Mouse (Mus musculus) bone marrow, adult 2 months (tissue): ENCODE data around the gene Gm49378. TPM values are rescaled to one million over a fixed set of nuclear protein-coding genes. Genes with fewer than 3 reads are reported as not detected.

Experiments used
- H3K27ac ChIP-seq: fragments of 200-500 bp; 2 replicates; pipeline ENCODE4 v1.5.1; 2012; ENCODE audit warnings: low read depth, mild to moderate bottlenecking, control low read depth, inconsistent platforms, low read length; ENCODE audit not compliant: control insufficient read depth, poor library complexity, insufficient read depth
- H3K4me1 ChIP-seq: fragments of 200-500 bp; 2 replicates; pipeline ENCODE4 v1.6.1; 2011; ENCODE audit warnings: low read length; ENCODE audit not compliant: control insufficient read depth, insufficient read depth
- H3K4me3 ChIP-seq: fragments of 200-500 bp; replicated peaks from 2 replicates; pipeline ENCODE3; 2011; ENCODE audit warnings: mild to moderate bottlenecking, low read depth, low read length, control low read depth; ENCODE audit not compliant: control insufficient read depth
- CTCF ChIP-seq: fragments of 200-500 bp; IDR thresholded peaks from 2 replicates; pipeline ENCODE4 v1.5.1; 2011; ENCODE audit warnings: low read length, control low read depth; ENCODE audit not compliant: control insufficient read depth, insufficient read depth
- POLR2A ChIP-seq: fragments of 200-500 bp; IDR thresholded peaks from 2 replicates; pipeline ENCODE4 v1.6.1; 2011; ENCODE audit warnings: low read depth, mild to moderate bottlenecking, control low read depth, low read length, borderline replicate concordance; ENCODE audit not compliant: control insufficient read depth
- WGBS: fragments of 180-500 bp; shearing (Covaris S2); methylation state at CpG from one replicate; pipeline ENCODE4 v1.1.7; 2018; 5-methylcytosine and 5-hydroxymethylcytosine counted together
- polyA plus RNA-seq: library from polyadenylated mRNA; stranded (reverse); fragments of >200 nt; gene quantifications from 2 replicates; pipeline ENCODE4 v1.2.4, GENCODE M21; 2011; ENCODE audit warnings: low replicate concordance; ENCODE audit not compliant: missing spikeins, insufficient read depth, insufficient read length

The Gm49378 gene
- polyA plus RNA-seq, 1 experiment, result 5.8 TPM

DNA sequence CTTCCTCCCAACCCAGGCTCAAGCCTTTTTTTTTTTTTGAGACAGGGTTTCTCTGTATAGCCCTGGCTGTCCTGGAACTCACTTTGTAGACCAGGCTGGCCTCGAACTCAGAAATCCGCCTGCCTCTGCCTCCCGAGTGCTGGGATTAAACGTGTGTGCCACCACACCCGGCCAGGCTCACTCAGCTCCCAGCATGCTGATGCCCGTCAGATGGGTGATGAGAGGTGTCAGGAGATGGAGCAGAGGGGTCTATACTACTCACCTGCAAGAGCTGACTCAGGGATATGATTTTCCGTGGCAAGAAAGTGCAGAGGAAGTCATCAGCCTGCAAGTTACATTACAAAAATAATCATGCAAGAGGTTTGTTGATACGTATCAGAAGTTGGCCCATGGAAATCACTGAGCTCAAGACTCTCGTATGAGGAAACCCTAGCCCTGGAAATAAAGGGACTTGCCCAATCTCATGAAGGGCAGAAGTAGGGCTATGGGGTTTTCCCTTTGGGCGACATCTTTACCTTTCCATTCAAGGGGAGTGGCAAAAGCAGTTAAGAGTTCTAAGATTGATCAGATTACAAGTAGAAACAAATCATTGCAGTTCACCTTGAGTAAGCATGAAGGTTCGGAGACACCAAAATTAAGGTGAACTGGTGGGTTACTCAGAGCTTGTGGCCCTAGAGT, 47.8 kb downstream of the Gm49378 start:
- Histone ChIP-seq H3K4me1 (no peaks in the 10 kb centered on the region; the same call in 1 of the 2 replicates), H3K4me3 (no peak overlapping the region), H3K27ac (no peak overlapping the region; the same call in 1 of the 2 replicates)
- TF ChIP-seq POLR2A, result no peak
- TF ChIP-seq CTCF, result no peak
- 56% methylated on average over 11 of the region's 11 CpGs for WGBS

- H3K27ac ChIP-seq, result no peak overlapping the region
- no peak for TF ChIP-seq CTCF
- no peak for TF ChIP-seq POLR2A
- H3K4me1 ChIP-seq, result no peaks in the 10 kb centered on the region; the same call in 1 of the 2 replicates
- no peak overlapping the region for H3K4me3 ChIP-seq
- WGBS, result 93% methylated on average over 5 of the region's 5 CpGs
Observed at GRCm38 (mm10) chr14:55589271-55589670, 48.4 kb downstream of the Gm49378 start.

- Histone ChIP-seq H3K4me1 (no peaks in the 10 kb centered on the region; the same call in 1 of the 2 replicates), H3K4me3 (no peak overlapping the region), H3K27ac (peak overlapping the region; percentile 49; the same call in 1 of the 2 replicates)
- TF ChIP-seq CTCF, result no peak
- TF ChIP-seq POLR2A, result no peak
- 49% methylated on average over 2 of the region's 2 CpGs for WGBS
Observed at GRCm38 (mm10) chr14:55586149-55586548, 51.5 kb downstream of the Gm49378 start.

DNA sequence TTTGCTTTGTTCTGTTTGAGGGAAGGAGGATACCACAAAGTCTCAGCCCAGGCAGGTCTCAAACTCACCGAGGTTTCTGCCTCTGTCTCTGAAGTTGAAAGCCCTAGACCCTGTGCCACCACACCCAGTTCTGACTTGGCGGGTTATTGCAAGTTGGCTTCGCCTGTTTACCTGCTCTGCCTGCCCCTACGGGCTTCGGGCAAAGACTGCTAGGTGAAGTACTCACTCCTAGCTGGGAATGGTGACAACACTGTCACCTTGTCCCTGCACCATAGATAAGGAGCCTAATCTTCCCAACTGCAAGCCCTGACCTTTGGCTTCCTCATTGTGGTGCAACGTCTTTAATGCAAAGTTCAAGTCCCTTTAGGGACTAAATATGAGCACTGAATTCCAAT, 52.1 kb downstream of the Gm49378 start:
- Histone ChIP-seq H3K4me1 (no peaks in the 10 kb centered on the region; the same call in 1 of the 2 replicates), H3K4me3 (no peak overlapping the region), H3K27ac (peak overlapping the region; percentile 23)
- TF ChIP-seq CTCF (no peak), POLR2A (no peak)
- 28% methylated on average over 6 of the region's 6 CpGs for WGBS

DNA sequence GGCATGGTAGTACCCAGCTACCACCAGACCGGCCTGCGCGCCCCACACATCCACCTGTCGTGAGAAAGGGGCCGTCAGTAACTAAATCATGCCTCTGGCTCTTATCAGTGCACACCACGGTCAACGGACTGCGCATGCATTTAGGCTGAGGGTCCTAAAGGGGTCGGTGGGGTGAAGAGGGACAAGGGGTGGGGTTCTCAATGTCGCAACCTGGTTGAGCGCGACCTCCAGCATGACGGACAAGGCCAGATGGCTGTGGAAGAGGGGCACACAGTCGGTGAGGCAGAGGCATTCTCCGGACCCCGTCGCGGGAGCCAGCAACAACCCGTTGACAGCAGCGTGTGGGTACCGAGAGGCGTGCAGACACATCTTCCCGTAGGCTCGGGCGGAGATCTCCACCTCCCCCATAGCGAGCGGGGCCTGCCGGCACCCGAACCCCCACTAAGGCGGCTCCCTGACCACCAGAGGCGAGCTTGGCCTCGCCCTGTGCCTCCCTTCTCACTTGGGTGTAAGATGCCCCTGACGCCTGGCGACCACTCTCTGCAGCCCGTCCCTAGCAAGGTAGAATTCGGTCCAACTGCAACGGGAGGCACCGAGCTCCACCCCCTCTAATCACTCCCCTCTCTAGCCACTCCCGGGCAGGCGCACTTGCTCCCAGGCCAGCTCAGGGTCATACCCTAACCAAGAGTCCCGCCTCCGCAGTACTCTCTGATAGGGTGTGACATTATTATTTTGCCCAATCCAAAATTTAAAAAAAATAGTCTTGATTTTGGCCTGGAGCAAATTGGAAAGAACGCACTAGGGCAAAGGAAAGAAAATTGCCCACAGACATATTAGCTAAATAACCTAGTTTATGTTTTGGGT, 52.8 kb downstream of the Gm49378 start, which contains the start of gene Emc9:
Gene Emc9 (minus strand): TSS at position 601 of the 864 bp plus-strand sequence.
- no peaks in the 10 kb centered on the region; the same call in 1 of the 2 replicates for H3K4me1 ChIP-seq
- H3K4me3 ChIP-seq, result peak within 1 kb of the TSS; percentile 79
- H3K27ac ChIP-seq, result peak within 1 kb of the TSS; percentile 70
- TF ChIP-seq CTCF (no peak), POLR2A (peak; percentile 58; the same call in 1 of the 2 replicates)
- 5% methylated on average over 43 of the region's 43 CpGs for WGBS

GRCm38 (mm10) chr14:55584303-55584701, 53.4 kb downstream of the Gm49378 start:
- H3K27ac ChIP-seq, result peak overlapping the region; percentile 70; the same call in 1 of the 2 replicates
- H3K4me3 ChIP-seq, result peak overlapping the region; percentile 79
- 29% methylated on average over 5 of the region's 5 CpGs for WGBS
- no peaks in the 10 kb centered on the region; the same call in 1 of the 2 replicates for H3K4me1 ChIP-seq
- TF ChIP-seq CTCF (no peak), POLR2A (no peak)

- no peaks in the 10 kb centered on the region; the same call in 1 of the 2 replicates for H3K4me1 ChIP-seq
- TF ChIP-seq POLR2A, result no peak
- peak; percentile 43; the same call in 1 of the 2 replicates for TF ChIP-seq CTCF
- WGBS, result 79% methylated on average over 9 of the region's 9 CpGs
- no peak overlapping the region for H3K27ac ChIP-seq
- H3K4me3 ChIP-seq, result no peak overlapping the region
Observed at GRCm38 (mm10) chr14:55581981-55582681, 55.6 kb downstream of the Gm49378 start.
